ENCODE assay signal across 18 mouse cellular contexts in the genomic region with DNA sequence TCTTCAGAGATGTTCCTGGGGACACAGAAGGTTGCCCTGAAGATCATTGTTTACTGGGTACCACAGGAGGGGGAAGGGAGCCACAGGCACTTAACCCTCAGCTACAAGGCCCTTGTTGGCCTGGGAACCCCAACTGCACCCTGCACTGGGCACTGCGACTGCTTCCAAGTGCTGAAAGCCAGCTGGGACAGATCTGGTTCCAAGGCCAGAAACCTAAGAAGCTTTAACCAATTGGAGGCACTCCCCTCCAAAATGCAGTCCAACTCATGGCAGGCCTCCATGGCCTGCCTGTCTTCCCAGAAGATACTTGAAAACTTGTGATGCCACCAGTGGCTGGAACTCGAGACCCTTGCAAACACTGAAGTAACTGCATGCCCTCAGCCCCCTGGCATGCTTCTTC.
"Had no signal": no experiment of that assay in that cellular context is flagged by ENCODE, and none has a peak within 500 bp of the region (broad histone marks: within the 10 kb centered on the region; RNA-seq: fewer than 3 reads in every experiment).

No protein-coding gene starts in this region.

- H3K4me3 ChIP-seq: limb, embryonic 10.5 days; limb, embryonic 13.5 days; liver, embryonic 12.5 days; liver, embryonic 15.5 days; lung, embryonic 15.5 days; megakaryocyte, embryonic 14.5 days; midbrain, embryonic 10.5 days; midbrain, embryonic 13.5 days; neural tube, embryonic 12.5 days; neural tube, embryonic 15.5 days had no signal

- H3K27ac ChIP-seq: kidney, postnatal 0 days; limb, embryonic 10.5 days; limb, embryonic 13.5 days; liver, embryonic 12.5 days; liver, embryonic 15.5 days; lung, embryonic 15.5 days; midbrain, embryonic 10.5 days; midbrain, embryonic 13.5 days; neural tube, embryonic 12.5 days; neural tube, embryonic 15.5 days had no signal

- DNase-seq: kidney, postnatal 25 days; liver; lung, adult 18-20 months; lung, postnatal 10 days; lung, postnatal 36 days; thymus, adult 18-20 months; thymus, postnatal 36 days had no signal
